Mouse (Mus musculus) CD4-positive naive resting alpha-beta T cell, adult 57 days (primary cell): Measurements from ENCODE around the gene Rnase2b. TPM values are rescaled to one million over a fixed set of nuclear protein-coding genes. Genes with fewer than 3 reads are reported as not detected.

Source experiments
- total RNA-seq: library from RNA; stranded (reverse); gene quantifications from one replicate; pipeline ENCODE4 v1.2.4, GENCODE M21; 2023

Gene Rnase2b
- total RNA-seq, result not detected

DNA sequence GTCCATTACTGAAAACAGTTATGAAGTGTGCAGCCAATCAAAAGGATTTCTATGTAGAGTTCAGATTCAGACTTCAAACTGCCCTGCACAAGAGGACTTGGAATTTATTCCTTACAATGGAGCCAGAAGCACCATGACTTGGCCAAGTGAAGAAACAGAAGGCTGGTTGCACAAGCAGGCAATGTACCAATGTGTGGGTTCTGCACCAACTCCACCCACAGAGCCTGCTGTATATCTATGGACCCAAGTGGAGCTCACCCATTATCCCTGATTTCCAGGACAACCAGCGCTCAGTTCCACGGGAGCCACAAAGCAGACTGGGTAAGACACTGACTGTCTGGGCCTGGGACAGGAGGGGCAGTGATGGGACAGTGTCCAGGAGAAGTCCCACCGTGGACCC lies at the start of gene Rnase2b:
Rnase2b (plus strand) TSS at position 285 of the 400 bp plus-strand sequence.

DNA sequence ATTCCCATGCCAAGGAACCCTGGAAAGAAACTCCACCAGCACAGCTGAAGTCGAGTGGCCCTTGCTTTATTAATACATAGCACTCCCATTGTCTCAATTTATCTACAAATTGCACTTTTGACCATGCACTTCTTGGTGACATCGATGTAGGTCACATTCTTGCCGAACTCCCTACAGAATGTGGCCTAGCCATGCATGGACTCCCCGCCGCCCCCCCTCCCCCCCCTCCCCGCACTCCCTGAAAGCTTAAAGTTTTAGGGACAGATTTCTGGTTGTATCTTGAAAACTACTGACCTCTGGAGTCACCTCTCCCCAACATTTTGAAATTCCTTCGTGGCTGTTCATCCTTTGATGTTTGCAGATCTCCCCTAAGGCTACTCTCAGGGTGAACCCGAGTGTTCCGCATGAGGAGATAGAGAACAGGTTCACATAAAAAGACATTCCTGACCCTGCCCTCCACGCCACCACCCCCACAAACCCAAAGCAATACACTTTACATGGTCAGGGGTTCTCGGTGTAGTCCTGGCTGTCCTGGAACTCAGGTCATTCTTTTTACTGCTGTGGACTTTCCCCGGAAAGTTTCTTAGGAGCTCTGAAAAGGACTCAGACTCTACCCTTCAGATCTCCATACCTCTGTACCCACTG lies 48.0 kb upstream of the Rnase2b start, which contains the start of gene Eddm3b:
Eddm3b (plus strand) TSS at position 511 of the 645 bp plus-strand sequence.

GRCm38 (mm10) chr14:51146685-51147084 lies 15.4 kb upstream of the Rnase2b start, which contains the start of gene Rnase1:
TSS of gene Rnase1 (minus strand) at chr14:51146785.

DNA sequence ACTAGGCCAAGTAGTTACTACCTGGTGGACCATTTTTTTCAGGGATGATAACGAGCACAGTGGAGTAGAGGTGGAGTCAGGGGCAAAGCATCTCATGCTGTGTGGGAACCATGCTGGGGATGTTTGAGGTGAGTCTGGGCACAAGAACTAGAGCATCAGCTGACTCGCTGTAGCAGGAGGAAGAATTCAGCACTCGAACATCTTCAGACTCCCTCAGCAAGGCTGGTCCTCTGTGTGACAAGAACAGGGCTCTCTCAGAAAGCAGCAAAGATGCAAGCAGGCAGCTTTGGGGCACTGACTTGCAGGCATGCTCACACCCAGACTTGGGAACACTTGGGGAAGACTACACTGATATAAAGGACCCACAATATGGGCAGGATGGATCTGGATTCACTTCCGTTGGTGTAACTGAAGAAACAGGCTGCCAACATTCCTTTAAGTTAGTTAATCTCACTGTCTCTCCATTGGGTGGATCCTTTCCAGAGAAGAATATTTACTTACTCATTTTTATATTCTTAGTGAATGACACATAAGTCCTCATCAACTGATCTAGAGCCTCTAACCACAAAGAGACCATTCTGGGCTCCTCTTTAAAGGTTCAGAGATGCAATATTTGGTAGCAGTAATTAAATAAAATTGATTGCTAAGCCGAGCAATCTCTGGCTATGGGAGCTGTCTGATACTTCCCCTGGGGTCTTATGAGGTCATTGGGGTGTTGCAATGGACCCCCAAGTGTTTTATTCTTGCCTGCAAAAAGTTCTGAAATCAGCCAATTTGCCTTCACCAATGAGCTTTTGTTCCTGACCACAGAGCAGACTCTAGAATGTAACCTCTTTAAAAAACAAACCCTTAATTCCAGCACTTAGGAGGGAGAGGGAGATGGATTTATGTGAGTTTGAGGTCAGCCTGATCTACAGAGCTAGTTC lies 37.3 kb downstream of the Rnase2b start, which contains the start of gene Ang2:
Ang2 (minus strand) TSS at position 51 of the 926 bp plus-strand sequence.

GRCm38 (mm10) chr14:51203115-51203514 lies 41.1 kb downstream of the Rnase2b start, which contains the start of gene Ear14:
TSS of gene Ear14 (plus strand) at chr14:51203391.

Other genes starting within 250 kb of the Rnase2b start
- 40.7 TPM for gene Osgep, start 237.4 kb upstream of the Rnase2b start, total RNA-seq
- 49.0 TPM for gene Apex1, start 237.3 kb upstream of the Rnase2b start, total RNA-seq
- 104 TPM for gene Pip4p1, start 231.4 kb upstream of the Rnase2b start, total RNA-seq
- 18.1 TPM for gene Pnp, start 231.2 kb upstream of the Rnase2b start, total RNA-seq
- gene Gm49342, start 217.7 kb upstream of the Rnase2b start, total RNA-seq, result 20.5 TPM
- gene Pnp2, start 206.3 kb upstream of the Rnase2b start, total RNA-seq, result 1.0 TPM
- not detected for gene Rnase10, start 154.5 kb upstream of the Rnase2b start, total RNA-seq
- gene Rnase9, start 120.4 kb upstream of the Rnase2b start, total RNA-seq, result not detected
- not detected for gene Rnase11, start 112.1 kb upstream of the Rnase2b start, total RNA-seq
- gene Rnase12, start 104.6 kb upstream of the Rnase2b start, total RNA-seq, result not detected
- not detected for gene Olfr750, start 87.8 kb upstream of the Rnase2b start, total RNA-seq
- 2.4 TPM for gene Rnase4, start 71.2 kb upstream of the Rnase2b start, total RNA-seq
- gene Ang, start 71.1 kb upstream of the Rnase2b start, total RNA-seq, result 2.6 TPM
- not detected for gene Eddm3b, start 47.8 kb upstream of the Rnase2b start, total RNA-seq
- 3.4 TPM for gene Rnase6, start 38.4 kb upstream of the Rnase2b start, total RNA-seq
- gene Rnase1, start 15.5 kb upstream of the Rnase2b start, total RNA-seq, result not detected
- gene Ang2, start 36.9 kb downstream of the Rnase2b start, total RNA-seq, result not detected
- not detected for gene Ear14, start 41.1 kb downstream of the Rnase2b start, total RNA-seq
- not detected for gene Rnase2a, start 93.9 kb downstream of the Rnase2b start, total RNA-seq
- gene Gm7247, start 199.5 kb downstream of the Rnase2b start, total RNA-seq, result not detected
- not detected for gene Vmn2r88, start 248.6 kb downstream of the Rnase2b start, total RNA-seq